In the genomic region with DNA sequence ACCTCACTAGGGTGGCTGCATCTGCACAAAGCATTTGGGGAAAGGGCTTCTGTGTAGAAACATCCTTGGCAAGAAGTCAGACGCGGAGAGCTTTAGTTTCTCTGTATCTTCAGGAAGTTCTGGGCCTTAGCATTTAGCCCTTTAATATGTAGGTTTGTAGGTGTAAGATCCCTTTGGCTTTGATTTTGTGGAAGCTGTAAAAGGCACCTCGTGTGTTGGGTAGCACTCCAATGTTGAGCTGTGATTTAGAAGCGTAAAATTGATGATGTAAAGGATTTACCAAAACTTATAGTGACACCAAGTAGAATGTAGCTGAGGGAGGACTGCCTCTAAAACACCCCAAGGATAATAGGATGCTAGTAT, we compare ENCODE assay signal across 7 mouse cellular contexts. TPM values are rescaled to one million over a fixed set of nuclear protein-coding genes. Genes with fewer than 3 reads are reported as not detected.
DNase-seq lines count a peak whose midpoint lies in the region; ATAC-seq and TF ChIP-seq lines count a peak whose summit lies in the region.
"Not testable (repeated sequence)": the region's sequence is repeated elsewhere in the genome, so short reads cannot be mapped to it uniquely, and the experiment has no call there.

No protein-coding gene starts in this region.

- H3K9me3 ChIP-seq in forebrain, embryonic 12.5 days; heart, embryonic 14.5 days (ENCODE audit: control insufficient read depth, low read length); intestine, embryonic 15.5 days; limb, embryonic 14.5 days (ENCODE audit: control insufficient read depth, low read length); lung, postnatal 0 days (ENCODE audit: low read length); neural tube, embryonic 11.5 days (ENCODE audit: control insufficient read depth, low read length): not testable (repeated sequence)

- H3K27ac ChIP-seq in forebrain, embryonic 12.5 days; limb, embryonic 14.5 days (replicated peaks; ENCODE audit: low read depth, low read length); lung, postnatal 0 days (ENCODE audit: low read length); neural tube, embryonic 11.5 days (ENCODE audit: low read depth, low read length): not testable (repeated sequence)
- peak overlapping the region; percentile 53 to 54; a peak in 1 of 4 replicates for H3K27ac ChIP-seq in heart, embryonic 14.5 days (replicated peaks in 1 of 2; ENCODE audit: control insufficient read depth in 1 of 2, insufficient read depth in 1 of 2, low read depth in 2 of 2, low read length in 2 of 2)
- peak overlapping the region; percentile 67; the same call in 1 of the 2 replicates for H3K27ac ChIP-seq in intestine, embryonic 15.5 days

- peak; percentile 10 for ATAC-seq in activated CD4-positive, CD25-positive, alpha-beta regulatory T cell, adult 4 months
- peak; percentile 20; the same call in 1 of the 2 replicates for ATAC-seq in forebrain, embryonic 12.5 days (ENCODE audit: low FRiP score)
- ATAC-seq in heart, embryonic 14.5 days (ENCODE audit: insufficient number of reproducible peaks, insufficient read depth, low FRiP score, low read depth); intestine, embryonic 15.5 days; lung, postnatal 0 days: not testable (repeated sequence)
- ATAC-seq in limb, embryonic 14.5 days (ENCODE audit: low FRiP score, low read depth), result peak; percentile 16; the same call in 1 of the 2 replicates
- peak; percentile 17; the same call in 1 of the 2 replicates for ATAC-seq in neural tube, embryonic 11.5 days (ENCODE audit: insufficient read depth, low FRiP score, low TSS enrichment)

- H3K36me3 ChIP-seq in forebrain, embryonic 12.5 days (replicated peaks); heart, embryonic 14.5 days (ENCODE audit: control insufficient read depth, insufficient read depth, low read length); intestine, embryonic 15.5 days; limb, embryonic 14.5 days (ENCODE audit: control insufficient read depth, insufficient read depth, low read length); lung, postnatal 0 days (ENCODE audit: insufficient read depth, low read length); neural tube, embryonic 11.5 days (ENCODE audit: control insufficient read depth, insufficient read depth, low read length): not testable (repeated sequence)

- H3K4me3 ChIP-seq in forebrain, embryonic 12.5 days (replicated peaks), result peak overlapping the region; percentile 43
- peak overlapping the region; percentile 42 to 62 for H3K4me3 ChIP-seq in heart, embryonic 14.5 days (ENCODE audit: control insufficient read depth in 1 of 2, insufficient read depth in 1 of 2, low read depth in 1 of 2, low read length in 2 of 2)
- H3K4me3 ChIP-seq in intestine, embryonic 15.5 days (replicated peaks), result peak overlapping the region; percentile 42
- H3K4me3 ChIP-seq in limb, embryonic 14.5 days (replicated peaks; ENCODE audit: low read length), result peak overlapping the region; percentile 39
- peak overlapping the region; percentile 33 for H3K4me3 ChIP-seq in lung, postnatal 0 days (ENCODE audit: low read depth, low read length)
- peak overlapping the region; percentile 31 for H3K4me3 ChIP-seq in neural tube, embryonic 11.5 days (ENCODE audit: low read depth, low read length)

- TF ChIP-seq POLR2A in limb, embryonic 14.5 days (IDR thresholded peaks at IDR 0.05; ENCODE audit: borderline replicate concordance, extremely low read depth, insufficient read depth, insufficient read length), result not testable (repeated sequence)

- not testable (repeated sequence) for H3K4me1 ChIP-seq in forebrain, embryonic 12.5 days; heart, embryonic 14.5 days (ENCODE audit: control insufficient read depth in 2 of 2, insufficient read depth in 2 of 2, low read length in 2 of 2); intestine, embryonic 15.5 days (replicated peaks); limb, embryonic 14.5 days (ENCODE audit: control insufficient read depth, insufficient read depth, low read length); lung, postnatal 0 days (ENCODE audit: insufficient read depth, low read depth, low read length); neural tube, embryonic 11.5 days (ENCODE audit: control insufficient read depth, insufficient read depth, low read length)

- H3K9ac ChIP-seq in forebrain, embryonic 12.5 days, result peak overlapping the region; percentile 49; the same call in 1 of the 2 replicates
- H3K9ac ChIP-seq in heart, embryonic 14.5 days (ENCODE audit: low read length), result peak overlapping the region; percentile 48; the same call in 1 of the 2 replicates
- peak overlapping the region; percentile 44 for H3K9ac ChIP-seq in intestine, embryonic 15.5 days
- H3K9ac ChIP-seq in limb, embryonic 14.5 days (ENCODE audit: low read depth, low read length, severe bottlenecking), result peak overlapping the region; percentile 46
- 0 out of 2 replicates have a peak overlapping the region, but pooled peaks have one; percentile 29 for H3K9ac ChIP-seq in lung, postnatal 0 days (replicated peaks; ENCODE audit: low read depth)
- H3K9ac ChIP-seq in neural tube, embryonic 11.5 days (ENCODE audit: low read length), result peak overlapping the region; percentile 44; the same call in 1 of the 2 replicates

- 28% methylated on average over 4 of the region's 4 CpGs for WGBS in forebrain, embryonic 12.5 days
- WGBS in heart, embryonic 14.5 days, result 14% methylated on average over 2 of the region's 4 CpGs
- 10% methylated on average over 4 of the region's 4 CpGs for WGBS in intestine, embryonic 15.5 days
- WGBS in limb, embryonic 14.5 days, result 0% methylated on average over 2 of the region's 4 CpGs
- WGBS in lung, postnatal 0 days, result 2% methylated on average over 2 of the region's 4 CpGs
- WGBS in neural tube, embryonic 11.5 days, result 0% methylated on average over 2 of the region's 4 CpGs

- not testable (repeated sequence) for H3K27me3 ChIP-seq in forebrain, embryonic 12.5 days; heart, embryonic 14.5 days (ENCODE audit: control insufficient read depth, insufficient read depth, low read length); intestine, embryonic 15.5 days (replicated peaks); limb, embryonic 14.5 days (ENCODE audit: control insufficient read depth, insufficient read depth, low read length); lung, postnatal 0 days (replicated peaks; ENCODE audit: insufficient read depth, low read length); neural tube, embryonic 11.5 days (ENCODE audit: control insufficient read depth, insufficient read depth, low read length)

- not testable (repeated sequence) for TF ChIP-seq CTCF in lung, postnatal 0 days (IDR thresholded peaks at IDR 0.05)

- TF ChIP-seq EP300 in lung, postnatal 0 days (IDR thresholded peaks at IDR 0.05), result not testable (repeated sequence)

- not testable (repeated sequence) for DNase-seq in limb, embryonic 14.5 days (ENCODE audit: low spot score); lung, postnatal 0 days (ENCODE audit: low spot score); neural tube, embryonic 11.5 days (ENCODE audit: low spot score)

- H3K4me2 ChIP-seq in forebrain, embryonic 12.5 days, result peak overlapping the region; percentile 48
- peak overlapping the region; percentile 56 for H3K4me2 ChIP-seq in heart, embryonic 14.5 days (ENCODE audit: low read length)
- H3K4me2 ChIP-seq in intestine, embryonic 15.5 days (replicated peaks), result peak overlapping the region; percentile 58
- H3K4me2 ChIP-seq in limb, embryonic 14.5 days (replicated peaks; ENCODE audit: low read depth, low read length, severe bottlenecking), result peak overlapping the region; percentile 36
- H3K4me2 ChIP-seq in lung, postnatal 0 days (replicated peaks; ENCODE audit: low read depth, low read length), result peak overlapping the region; percentile 49
- peak overlapping the region; percentile 25 for H3K4me2 ChIP-seq in neural tube, embryonic 11.5 days (ENCODE audit: low read depth)

RNA-seq across cellular contexts. Expression of a gene that starts 0.5 kb away (rescaled TPM):
- 10 to 100 TPM; 12.6 to 17.7 TPM for polyA plus RNA-seq in activated CD4-positive, CD25-positive, alpha-beta regulatory T cell, adult 4 months (2017; shearing (Covaris generic))
- 10.6 and 10.8 TPM in 2 replicates for polyA plus RNA-seq in forebrain, embryonic 12.5 days (2016; fragmentation: Nextera tagmentation; extraction: Ambion mirVana)
- polyA plus RNA-seq in heart, embryonic 14.5 days (2014; fragmentation: Nextera tagmentation; extraction: Ambion mirVana), result 3.7 and 3.9 TPM in 2 replicates
- 8.9 and 9.7 TPM in 2 replicates for polyA plus RNA-seq in intestine, embryonic 15.5 days (2015; fragmentation: Nextera tagmentation; extraction: Ambion mirVana)
- polyA plus RNA-seq in limb, embryonic 14.5 days (2012; rRNA removed), result 1.7 and 2.2 TPM in 2 replicates
- polyA plus RNA-seq in limb, embryonic 14.5 days (2014; fragmentation: Nextera tagmentation; extraction: Ambion mirVana), result 8.4 and 8.5 TPM in 2 replicates
- polyA plus RNA-seq in lung, postnatal 0 days (2015; fragmentation: Nextera tagmentation; extraction: Ambion mirVana), result 3.6 and 3.9 TPM in 2 replicates
- polyA plus RNA-seq in neural tube, embryonic 11.5 days (2014; fragmentation: Nextera tagmentation; extraction: Ambion mirVana), result 10.0 and 14.0 TPM in 2 replicates

RNA-seq across cellular contexts. Expression of a gene that starts 36.8 kb away (rescaled TPM):
- under 1 TPM; 0.28 to 0.62 TPM for polyA plus RNA-seq in activated CD4-positive, CD25-positive, alpha-beta regulatory T cell, adult 4 months (2017; shearing (Covaris generic))
- not detected in 2 replicates for polyA plus RNA-seq in forebrain, embryonic 12.5 days (2016; fragmentation: Nextera tagmentation; extraction: Ambion mirVana)
- polyA plus RNA-seq in heart, embryonic 14.5 days (2014; fragmentation: Nextera tagmentation; extraction: Ambion mirVana), result not detected in 2 replicates
- 0.13 TPM in 1 of 2 replicates, not detected in the other for polyA plus RNA-seq in intestine, embryonic 15.5 days (2015; fragmentation: Nextera tagmentation; extraction: Ambion mirVana)
- 0.06 TPM in 1 of 2 replicates, not detected in the other for polyA plus RNA-seq in limb, embryonic 14.5 days (2012; rRNA removed)
- not detected in 2 replicates for polyA plus RNA-seq in limb, embryonic 14.5 days (2014; fragmentation: Nextera tagmentation; extraction: Ambion mirVana)
- not detected in 2 replicates for polyA plus RNA-seq in lung, postnatal 0 days (2015; fragmentation: Nextera tagmentation; extraction: Ambion mirVana)
- not detected in 2 replicates for polyA plus RNA-seq in neural tube, embryonic 11.5 days (2014; fragmentation: Nextera tagmentation; extraction: Ambion mirVana)

RNA-seq across cellular contexts. Expression of a gene that starts 37.0 kb away (rescaled TPM):
- polyA plus RNA-seq in activated CD4-positive, CD25-positive, alpha-beta regulatory T cell, adult 4 months (2017; shearing (Covaris generic)), result 10 to 100 TPM; 16.3 to 18.4 TPM
- polyA plus RNA-seq in forebrain, embryonic 12.5 days (2016; fragmentation: Nextera tagmentation; extraction: Ambion mirVana), result 3.3 and 3.4 TPM in 2 replicates
- polyA plus RNA-seq in heart, embryonic 14.5 days (2014; fragmentation: Nextera tagmentation; extraction: Ambion mirVana), result 1.6 and 1.9 TPM in 2 replicates
- polyA plus RNA-seq in intestine, embryonic 15.5 days (2015; fragmentation: Nextera tagmentation; extraction: Ambion mirVana), result 5.0 and 5.5 TPM in 2 replicates
- polyA plus RNA-seq in limb, embryonic 14.5 days (2012; rRNA removed), result 2.0 and 2.4 TPM in 2 replicates
- 3.5 and 4.4 TPM in 2 replicates for polyA plus RNA-seq in limb, embryonic 14.5 days (2014; fragmentation: Nextera tagmentation; extraction: Ambion mirVana)
- polyA plus RNA-seq in lung, postnatal 0 days (2015; fragmentation: Nextera tagmentation; extraction: Ambion mirVana), result 1.6 and 1.8 TPM in 2 replicates
- polyA plus RNA-seq in neural tube, embryonic 11.5 days (2014; fragmentation: Nextera tagmentation; extraction: Ambion mirVana), result 2.7 and 3.6 TPM in 2 replicates

RNA-seq across cellular contexts. Expression of a gene that starts 38.9 kb away (rescaled TPM):
- polyA plus RNA-seq in activated CD4-positive, CD25-positive, alpha-beta regulatory T cell, adult 4 months (2017; shearing (Covaris generic)), result not detected
- not detected in 2 replicates for polyA plus RNA-seq in forebrain, embryonic 12.5 days (2016; fragmentation: Nextera tagmentation; extraction: Ambion mirVana)
- not detected in 2 replicates for polyA plus RNA-seq in heart, embryonic 14.5 days (2014; fragmentation: Nextera tagmentation; extraction: Ambion mirVana)
- polyA plus RNA-seq in intestine, embryonic 15.5 days (2015; fragmentation: Nextera tagmentation; extraction: Ambion mirVana), result not detected in 2 replicates
- polyA plus RNA-seq in limb, embryonic 14.5 days (2012; rRNA removed), result not detected in 2 replicates
- not detected in 2 replicates for polyA plus RNA-seq in limb, embryonic 14.5 days (2014; fragmentation: Nextera tagmentation; extraction: Ambion mirVana)
- polyA plus RNA-seq in lung, postnatal 0 days (2015; fragmentation: Nextera tagmentation; extraction: Ambion mirVana), result not detected in 2 replicates
- polyA plus RNA-seq in neural tube, embryonic 11.5 days (2014; fragmentation: Nextera tagmentation; extraction: Ambion mirVana), result not detected in 2 replicates

RNA-seq across cellular contexts. Expression of a gene that starts 39.0 kb away (rescaled TPM):
- not detected for polyA plus RNA-seq in activated CD4-positive, CD25-positive, alpha-beta regulatory T cell, adult 4 months (2017; shearing (Covaris generic))
- not detected in 2 replicates for polyA plus RNA-seq in forebrain, embryonic 12.5 days (2016; fragmentation: Nextera tagmentation; extraction: Ambion mirVana)
- not detected in 2 replicates for polyA plus RNA-seq in heart, embryonic 14.5 days (2014; fragmentation: Nextera tagmentation; extraction: Ambion mirVana)
- polyA plus RNA-seq in intestine, embryonic 15.5 days (2015; fragmentation: Nextera tagmentation; extraction: Ambion mirVana), result 0.11 TPM in 1 of 2 replicates, not detected in the other
- polyA plus RNA-seq in limb, embryonic 14.5 days (2012; rRNA removed), result 0.05 and 0.06 TPM in 2 replicates
- polyA plus RNA-seq in limb, embryonic 14.5 days (2014; fragmentation: Nextera tagmentation; extraction: Ambion mirVana), result 0.07 TPM in 1 of 2 replicates, not detected in the other
- not detected in 2 replicates for polyA plus RNA-seq in lung, postnatal 0 days (2015; fragmentation: Nextera tagmentation; extraction: Ambion mirVana)
- polyA plus RNA-seq in neural tube, embryonic 11.5 days (2014; fragmentation: Nextera tagmentation; extraction: Ambion mirVana), result not detected in 2 replicates
